Mouse (Mus musculus) limb, embryonic 11.5 days (tissue): ENCODE measurements around the gene Gm10718. TPM values are rescaled to one million over a fixed set of nuclear protein-coding genes. Genes with fewer than 3 reads are reported as not detected.
"Not testable (repeated sequence)": the region's sequence is repeated elsewhere in the genome, so short reads cannot be mapped to it uniquely, and the experiment has no call there.

Experiments used
- ATAC-seq: fragments of 200-750 bp; cut with Nextera tagmentation; 2 replicates; pipeline ENCODE4 v1.8.0; 2017; ENCODE audit warnings: low read depth; ENCODE audit not compliant: insufficient number of reproducible peaks, low FRiP score, low TSS enrichment
- DNase-seq: peaks from one replicate; pipeline ENCODE4 v3.0.0-alpha.2; 2015; ENCODE audit warnings: low spot score
- H3K27ac ChIP-seq: fragments of 300-500 bp; sonication (generic); replicated peaks from 2 replicates; pipeline ENCODE4 v1.5.1; 2014; ENCODE audit warnings: low read depth, mild to moderate bottlenecking, low read length
- H3K27me3 ChIP-seq: fragments of 300-500 bp; sonication (generic); 2 replicates; pipeline ENCODE4 v1.6.1; 2014; ENCODE audit warnings: mild to moderate bottlenecking, low read length, mixed read lengths; ENCODE audit not compliant: control insufficient read depth, insufficient read depth
- H3K36me3 ChIP-seq: fragments of 300-500 bp; sonication (generic); 2 replicates; pipeline ENCODE4 v1.6.1; 2014; ENCODE audit warnings: mild to moderate bottlenecking, low read length, moderate library complexity, mixed read lengths; ENCODE audit not compliant: control insufficient read depth, insufficient read depth
- H3K4me1 ChIP-seq: fragments of 300-500 bp; sonication (generic); 2 replicates; pipeline ENCODE4 v1.6.1; 2014; ENCODE audit warnings: low read length, mixed read lengths; ENCODE audit not compliant: control insufficient read depth, insufficient read depth
- H3K4me2 ChIP-seq: fragments of 300-500 bp; sonication (generic); 2 replicates; pipeline ENCODE4 v1.6.1; 2014; ENCODE audit warnings: low read depth, mild to moderate bottlenecking, moderate library complexity; ENCODE audit not compliant: severe bottlenecking
- H3K4me3 ChIP-seq: fragments of 300-500 bp; sonication (generic); 2 replicates; pipeline ENCODE4 v1.5.1; 2014; ENCODE audit warnings: low read depth, low read length
- H3K9ac ChIP-seq: fragments of 300-500 bp; sonication (generic); 2 replicates; pipeline ENCODE4 v1.6.1; 2014; ENCODE audit warnings: mild to moderate bottlenecking, low read length
- H3K9me3 ChIP-seq: fragments of 300-500 bp; sonication (generic); 2 replicates; pipeline ENCODE4 v1.6.1; 2016; ENCODE audit warnings: low read length; ENCODE audit not compliant: control insufficient read depth
- WGBS: fragments of 180-500 bp; shearing (Covaris S2); extraction: QIAGEN DNeasy Blood & Tissue Kit; methylation state at CpG from one replicate; pipeline ENCODE4 v1.1.7; 2014; 5-methylcytosine and 5-hydroxymethylcytosine counted together
- polyA plus RNA-seq: library from polyadenylated mRNA; unstranded; fragments of >200 nt; fragmentation: Nextera tagmentation; extraction: Ambion mirVana; gene quantifications from 2 replicates; pipeline ENCODE4 v1.2.1, GENCODE M21; 2014

Gene Gm10718
- polyA plus RNA-seq, 1 experiment from 2014 or later, result not detected

GRCm38 (mm10) chr9:3009331-3009730 lies 14.0 kb upstream of the Gm10718 start:
- not testable (repeated sequence) for H3K27me3 ChIP-seq
- WGBS, result no CpG with 5 or more reads among the region's 5 CpGs
- peak; percentile 63 for ATAC-seq

GRCm38 (mm10) chr9:3012054-3012621 lies 11.2 kb upstream of the Gm10718 start:
- not testable (repeated sequence) for H3K36me3 ChIP-seq, H3K4me3 ChIP-seq, DNase-seq, H3K27ac ChIP-seq, H3K9ac ChIP-seq, H3K4me1 ChIP-seq, H3K4me2 ChIP-seq, H3K27me3 ChIP-seq, ATAC-seq, H3K9me3 ChIP-seq
- 89% methylated on average over 2 of the region's 7 CpGs for WGBS

More at GRCm38 (mm10) chr9:3009331-3009730, 14.0 kb upstream of the Gm10718 start:
- H3K4me3 ChIP-seq, DNase-seq, H3K9ac ChIP-seq, H3K36me3 ChIP-seq, H3K4me1 ChIP-seq, H3K9me3 ChIP-seq, H3K4me2 ChIP-seq, H3K27ac ChIP-seq: not testable (repeated sequence)

- no CpG with 5 or more reads among the region's 11 CpGs for WGBS
- not testable (repeated sequence) for H3K4me1 ChIP-seq, H3K9ac ChIP-seq, H3K27ac ChIP-seq, H3K4me3 ChIP-seq, H3K9me3 ChIP-seq, DNase-seq, H3K4me2 ChIP-seq, H3K36me3 ChIP-seq, H3K27me3 ChIP-seq
- ATAC-seq, result peak; percentile 74
Measured at GRCm38 (mm10) chr9:3012733-3013279, 10.5 kb upstream of the Gm10718 start, which contains the start of gene Gm10721. TSS of gene Gm10721 (plus strand) at chr9:3013140.

- H3K36me3 ChIP-seq, H3K4me2 ChIP-seq, ATAC-seq, H3K27me3 ChIP-seq, DNase-seq, H3K4me3 ChIP-seq, H3K4me1 ChIP-seq, H3K9ac ChIP-seq, H3K9me3 ChIP-seq, H3K27ac ChIP-seq: not testable (repeated sequence)
- 64% methylated on average over 4 of the region's 9 CpGs for WGBS
Measured at GRCm38 (mm10) chr9:3015354-3015753, 8.0 kb upstream of the Gm10718 start, which contains the start of gene Gm10720. TSS of gene Gm10720 (plus strand) at chr9:3015654.

- 65% methylated on average over 4 of the region's 6 CpGs for WGBS
- DNase-seq, H3K9ac ChIP-seq: not testable (repeated sequence)
Measured at GRCm38 (mm10) chr9:3015896-3016295, 7.5 kb upstream of the Gm10718 start.

GRCm38 (mm10) chr9:3017108-3017507 lies 6.2 kb upstream of the Gm10718 start, which contains the start of gene Gm10719:
TSS of gene Gm10719 (plus strand) at chr9:3017408.
- not testable (repeated sequence) for H3K27me3 ChIP-seq, H3K4me2 ChIP-seq, H3K36me3 ChIP-seq, DNase-seq, H3K27ac ChIP-seq, ATAC-seq, H3K4me1 ChIP-seq, H3K9me3 ChIP-seq, H3K4me3 ChIP-seq, H3K9ac ChIP-seq
- WGBS, result no CpG with 5 or more reads among the region's 9 CpGs

More at GRCm38 (mm10) chr9:3015896-3016295, 7.5 kb upstream of the Gm10718 start:
- not testable (repeated sequence) for H3K9me3 ChIP-seq, H3K4me3 ChIP-seq, ATAC-seq, H3K4me2 ChIP-seq, H3K27ac ChIP-seq, H3K4me1 ChIP-seq, H3K36me3 ChIP-seq, H3K27me3 ChIP-seq

- not testable (repeated sequence) for H3K4me2 ChIP-seq, H3K36me3 ChIP-seq, H3K4me3 ChIP-seq, H3K9ac ChIP-seq, H3K4me1 ChIP-seq, H3K9me3 ChIP-seq, H3K27me3 ChIP-seq, ATAC-seq, H3K27ac ChIP-seq, DNase-seq
- WGBS, result 65% methylated on average over 8 of the region's 9 CpGs
Measured at GRCm38 (mm10) chr9:3018944-3019343, 4.4 kb upstream of the Gm10718 start.

- WGBS, result 74% methylated on average over 11 of the region's 19 CpGs
- H3K4me2 ChIP-seq, result not testable (repeated sequence)
Measured at GRCm38 (mm10) chr9:3019835-3020727, 3.3 kb upstream of the Gm10718 start.

More at GRCm38 (mm10) chr9:3019835-3020727, 3.3 kb upstream of the Gm10718 start:
- H3K4me3 ChIP-seq, H3K27me3 ChIP-seq, H3K36me3 ChIP-seq, H3K9me3 ChIP-seq, H3K9ac ChIP-seq, DNase-seq, H3K4me1 ChIP-seq, H3K27ac ChIP-seq: not testable (repeated sequence)
- ATAC-seq, result peak; percentile 67; the same call in 1 of the 2 replicates
